Mouse (Mus musculus): ENCODE data around the gene Gm4869. TPM values are rescaled to one million over a fixed set of nuclear protein-coding genes. Genes with fewer than 3 reads are reported as not detected.

The Gm4869 gene
- polyA plus RNA-seq, 1 experiment from 2014 or later: not detected

Small RNAs within 50 kb of the gene (microRNA-seq; reads per million reads assigned to microRNA genes)
- gene Mir7038: 1.1 reads per million

Other genes with a start within 250 kb of the Gm4869 start
- gene Mad1l1, start 124.1 kb upstream of the Gm4869 start, polyA plus RNA-seq (2015; fragmentation: Nextera tagmentation; extraction: Ambion mirVana): 35.4 and 37.2 TPM in 2 replicates
- gene Nudt1, start 124.0 kb upstream of the Gm4869 start, polyA plus RNA-seq (2015; fragmentation: Nextera tagmentation; extraction: Ambion mirVana): 22.3 and 23.4 TPM in 2 replicates
- 21.8 and 21.9 TPM in 2 replicates for gene Mrm2, start 113.7 kb upstream of the Gm4869 start, polyA plus RNA-seq (2015; fragmentation: Nextera tagmentation; extraction: Ambion mirVana)
- 40.5 and 41.4 TPM in 2 replicates for gene Snx8, start 56.4 kb upstream of the Gm4869 start, polyA plus RNA-seq (2015; fragmentation: Nextera tagmentation; extraction: Ambion mirVana)
- gene Eif3b, start 26.3 kb upstream of the Gm4869 start, polyA plus RNA-seq (2015; fragmentation: Nextera tagmentation; extraction: Ambion mirVana): 78.4 and 91.4 TPM in 2 replicates
- gene Chst12, start 59.9 kb downstream of the Gm4869 start, polyA plus RNA-seq (2015; fragmentation: Nextera tagmentation; extraction: Ambion mirVana): 24.7 and 25.1 TPM in 2 replicates
- gene Grifin, start 119.4 kb downstream of the Gm4869 start, polyA plus RNA-seq (2015; fragmentation: Nextera tagmentation; extraction: Ambion mirVana): 0.41 TPM in 1 of 2 replicates, not detected in the other
- gene Lfng, start 161.7 kb downstream of the Gm4869 start, polyA plus RNA-seq (2015; fragmentation: Nextera tagmentation; extraction: Ambion mirVana): 20.4 and 21.8 TPM in 2 replicates
- 80.3 and 84.2 TPM in 2 replicates for gene Ttyh3, start 203.4 kb downstream of the Gm4869 start, polyA plus RNA-seq (2015; fragmentation: Nextera tagmentation; extraction: Ambion mirVana)